Mouse (Mus musculus) megakaryocyte, embryonic 14.5 days (primary cell): Measurements from ENCODE around the gene Rapgef4.

ENCODE experiments used
- FLI1 ChIP-seq: IDR thresholded peaks from 2 replicates; pipeline ENCODE4 v1.6.1; 2012; ENCODE audit warnings: low read length, inconsistent platforms, mixed read lengths
- GATA1 ChIP-seq: IDR thresholded peaks from 3 replicates; pipeline ENCODE4 v1.6.1; 2012; ENCODE audit warnings: mixed read lengths, low read length, inconsistent platforms, borderline replicate concordance

GRCm38 (mm10) chr2:72054736-72055135 is 73.7 kb downstream of the Rapgef4 start:
- TF ChIP-seq GATA1 (no peak), FLI1 (no peak)
